Mouse (Mus musculus) ovary, postnatal 10 days (tissue): ENCODE data around the gene Abcb8.
A peak's percentile ranks its signal among the peaks of the same experiment; 100 is the strongest.

Experiments
- DNase-seq: peaks from one replicate; pipeline ENCODE4 v3.0.0; 2022; ENCODE audit warnings: low spot score

The Abcb8 gene

DNA sequence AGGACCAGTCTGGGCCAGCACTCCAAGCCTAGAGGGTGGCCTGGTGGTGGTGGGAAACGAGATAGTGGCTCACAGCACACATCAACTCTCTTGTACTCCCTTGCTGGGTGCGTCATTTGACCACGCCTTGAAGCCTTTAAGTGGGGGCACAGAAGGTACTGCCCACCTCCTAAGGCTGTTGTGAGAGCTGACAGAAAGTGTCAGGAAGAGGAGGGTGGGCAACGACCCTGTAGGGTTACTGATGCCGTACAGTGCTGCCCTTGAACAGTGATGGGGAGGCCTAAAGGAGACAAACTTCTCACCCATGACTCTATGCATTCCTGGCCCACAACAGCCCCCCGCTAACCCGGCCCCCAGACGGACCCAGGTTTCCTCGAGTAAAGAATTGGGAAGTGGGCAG lies 27.0 kb upstream of the Abcb8 start:
- no peak for DNase-seq

DNA sequence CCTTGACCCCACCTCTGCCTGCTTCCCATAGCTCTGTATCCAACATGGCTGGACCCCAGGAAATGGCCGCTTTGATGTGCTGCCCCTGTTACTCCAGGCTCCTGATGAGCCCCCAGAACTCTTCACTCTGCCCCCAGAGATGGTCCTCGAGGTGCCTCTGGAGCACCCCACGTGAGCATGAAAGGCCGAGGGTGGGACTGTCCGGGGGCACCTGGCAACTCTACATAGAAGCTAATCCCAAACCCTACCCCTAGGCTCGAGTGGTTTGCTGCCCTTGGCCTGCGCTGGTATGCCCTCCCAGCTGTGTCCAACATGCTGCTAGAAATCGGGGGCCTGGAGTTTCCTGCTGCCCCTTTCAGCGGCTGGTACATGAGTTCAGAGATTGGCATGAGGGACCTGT lies 23.7 kb upstream of the Abcb8 start:
- DNase-seq = no peak

DNA sequence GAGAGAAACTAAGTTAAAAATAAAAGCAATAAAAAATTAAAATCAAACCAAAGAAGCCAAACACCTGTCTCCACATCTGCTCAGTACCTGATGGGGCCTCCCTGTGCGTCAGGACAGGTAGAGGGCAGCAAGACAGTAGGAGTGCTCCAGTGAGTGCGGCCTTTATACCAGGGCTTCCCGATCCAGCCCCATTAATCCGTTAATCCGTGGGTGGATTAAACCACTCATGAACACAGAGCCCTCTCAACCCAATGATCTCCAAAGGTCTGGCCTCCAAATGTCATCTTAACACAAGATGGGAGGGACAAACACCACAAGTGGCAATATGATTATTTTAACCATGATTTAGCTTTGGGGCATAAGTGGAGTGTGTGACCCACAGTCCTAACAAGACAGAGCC lies 19.7 kb upstream of the Abcb8 start:
- DNase-seq = no peak

DNA sequence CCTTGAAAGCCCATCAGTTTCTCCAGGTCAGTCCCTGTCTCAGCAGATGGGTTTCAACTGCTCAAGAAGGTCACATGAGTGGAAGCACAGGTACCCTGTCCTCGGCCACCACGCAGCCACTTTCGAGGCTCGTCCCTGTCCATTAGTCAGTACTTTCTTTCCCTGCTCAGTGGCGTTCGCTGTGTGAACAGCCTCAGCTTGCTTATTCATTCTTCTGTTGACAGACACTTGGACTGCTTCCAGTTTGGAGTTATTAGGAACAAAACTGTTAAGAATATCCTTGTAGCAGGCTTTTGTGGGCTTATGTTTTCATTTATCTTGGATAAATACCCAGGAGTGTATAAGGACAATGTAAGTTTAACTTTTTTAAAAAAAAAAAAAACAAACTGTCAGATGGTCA lies 19.2 kb upstream of the Abcb8 start:
- DNase-seq = no peak

DNA sequence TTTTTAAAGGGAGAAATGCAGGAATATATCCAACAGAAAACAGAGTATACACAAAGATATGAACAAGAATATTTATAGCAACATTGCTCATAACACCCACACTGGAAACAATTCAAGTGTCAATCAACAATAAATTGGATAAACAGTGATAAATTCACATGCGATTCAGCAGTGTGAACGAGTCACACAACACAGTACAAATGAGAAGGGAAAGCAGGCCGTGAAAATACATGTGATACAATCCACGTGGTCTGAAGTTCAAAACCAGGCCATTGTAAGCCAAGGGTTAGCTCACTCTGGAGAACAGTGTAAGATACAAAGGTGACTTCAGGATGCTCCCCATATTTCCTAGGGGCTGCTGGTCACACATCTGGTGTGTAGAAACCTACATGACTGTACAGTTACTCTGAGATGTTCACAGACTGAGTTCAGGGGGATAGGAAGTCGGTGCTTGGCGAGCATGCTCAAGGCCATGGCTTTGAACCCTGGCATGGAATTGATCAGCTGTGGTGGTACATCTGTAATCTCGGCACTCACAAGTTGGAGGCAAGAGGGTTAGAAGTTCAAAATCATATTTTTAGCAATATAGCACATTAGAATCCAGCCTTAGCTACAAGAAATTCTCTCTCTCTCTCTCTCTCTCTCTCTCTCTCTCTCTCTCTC lies 18.7 kb upstream of the Abcb8 start:
- DNase-seq = no peak

DNA sequence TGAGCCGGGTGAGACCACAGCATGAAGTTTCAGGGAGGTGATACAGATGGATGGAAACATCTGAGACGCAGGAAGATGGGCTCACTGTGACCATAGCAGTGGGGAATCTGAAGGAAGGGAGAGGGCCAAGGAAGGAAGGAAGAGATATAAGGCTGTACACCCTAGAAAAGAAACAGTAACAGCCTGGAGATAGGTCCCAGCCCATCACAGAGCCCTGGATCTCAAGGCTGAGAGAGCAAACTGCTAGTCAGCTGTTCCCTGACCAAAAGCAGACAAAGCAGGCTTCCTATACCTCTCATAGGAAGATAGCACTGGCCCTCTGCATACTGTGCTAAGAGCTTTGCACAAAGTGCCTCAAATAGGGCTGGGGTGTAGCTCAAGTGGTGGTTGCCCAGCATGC lies 14.8 kb upstream of the Abcb8 start:
- DNase-seq = no peak

DNA sequence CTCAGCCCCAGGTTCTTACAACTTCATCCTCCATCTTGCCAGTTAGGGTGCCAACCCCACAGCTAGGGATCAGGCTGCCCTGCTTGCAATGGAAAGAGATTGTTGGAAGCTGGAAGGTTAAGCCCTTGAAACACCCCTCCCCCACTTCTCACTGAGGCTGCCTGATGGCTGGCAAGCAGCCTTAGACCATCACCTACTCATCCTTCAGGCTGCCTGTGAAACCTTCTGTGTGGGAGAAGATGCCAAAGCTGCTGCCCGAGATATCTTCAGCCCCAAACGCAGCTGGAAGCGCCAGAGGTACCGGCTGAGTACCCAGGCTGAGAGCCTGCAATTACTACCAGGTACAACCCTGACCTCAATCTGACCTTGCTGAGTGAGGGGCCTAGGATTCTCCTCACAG lies 14.0 kb upstream of the Abcb8 start:
- DNase-seq = no peak

DNA sequence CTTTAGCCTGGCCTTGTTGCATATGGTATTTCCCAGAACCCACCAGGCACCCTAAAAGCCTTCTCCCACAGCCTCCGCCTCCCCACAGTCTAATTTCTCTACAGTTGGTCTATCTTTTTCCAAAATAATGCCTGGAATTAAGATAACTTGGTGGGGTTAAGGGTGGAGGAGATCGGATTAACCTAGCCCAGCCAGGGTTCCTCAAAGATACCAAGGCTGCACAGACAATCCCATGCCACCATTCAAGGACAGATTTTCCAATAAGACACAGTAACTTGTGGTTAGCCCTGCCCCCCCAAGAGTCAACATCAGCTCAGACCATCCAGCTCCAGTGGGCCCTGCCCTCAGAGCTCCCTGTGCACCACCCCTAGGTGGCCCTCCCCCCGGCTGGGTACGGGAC lies 13.0 kb upstream of the Abcb8 start:
- DNase-seq = no peak

DNA sequence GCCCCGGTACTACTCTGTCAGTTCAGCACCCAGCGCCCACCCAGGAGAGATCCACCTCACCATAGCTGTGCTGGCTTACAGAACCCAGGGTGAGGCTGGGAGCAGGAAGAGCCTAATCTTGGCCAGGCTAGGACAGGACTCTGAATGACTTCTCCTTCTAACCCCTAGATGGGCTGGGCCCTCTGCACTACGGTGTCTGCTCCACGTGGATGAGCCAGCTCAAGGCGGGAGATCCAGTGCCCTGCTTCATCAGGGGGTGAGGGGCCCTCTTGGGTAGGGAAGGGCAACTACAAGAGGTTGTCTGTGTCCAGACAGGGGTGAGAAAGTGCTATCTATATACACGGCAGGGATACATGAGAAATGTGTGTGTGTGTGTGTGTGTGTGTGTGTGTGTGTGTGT lies 12.0 kb upstream of the Abcb8 start:
- DNase-seq = no peak

DNA sequence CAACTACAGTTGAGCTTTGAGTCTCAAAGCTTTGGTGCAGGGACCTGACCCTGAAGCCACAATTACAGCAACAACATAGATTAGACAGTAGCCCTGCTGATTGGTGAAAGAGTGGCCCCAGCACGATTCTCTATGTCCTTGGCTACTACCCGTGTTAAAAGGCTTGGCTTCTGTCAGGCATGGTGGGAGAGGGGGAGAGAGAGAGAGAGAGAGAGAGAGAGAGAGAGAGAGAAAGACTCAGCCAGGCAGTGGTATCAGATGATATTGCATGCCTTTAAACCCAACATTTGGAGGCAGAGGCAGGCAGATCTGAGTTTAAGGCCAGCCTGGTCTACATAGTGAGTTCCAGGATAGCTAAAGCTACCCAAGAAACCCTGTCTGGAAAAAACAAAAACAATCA lies 11.5 kb upstream of the Abcb8 start:
- DNase-seq = no peak

DNA sequence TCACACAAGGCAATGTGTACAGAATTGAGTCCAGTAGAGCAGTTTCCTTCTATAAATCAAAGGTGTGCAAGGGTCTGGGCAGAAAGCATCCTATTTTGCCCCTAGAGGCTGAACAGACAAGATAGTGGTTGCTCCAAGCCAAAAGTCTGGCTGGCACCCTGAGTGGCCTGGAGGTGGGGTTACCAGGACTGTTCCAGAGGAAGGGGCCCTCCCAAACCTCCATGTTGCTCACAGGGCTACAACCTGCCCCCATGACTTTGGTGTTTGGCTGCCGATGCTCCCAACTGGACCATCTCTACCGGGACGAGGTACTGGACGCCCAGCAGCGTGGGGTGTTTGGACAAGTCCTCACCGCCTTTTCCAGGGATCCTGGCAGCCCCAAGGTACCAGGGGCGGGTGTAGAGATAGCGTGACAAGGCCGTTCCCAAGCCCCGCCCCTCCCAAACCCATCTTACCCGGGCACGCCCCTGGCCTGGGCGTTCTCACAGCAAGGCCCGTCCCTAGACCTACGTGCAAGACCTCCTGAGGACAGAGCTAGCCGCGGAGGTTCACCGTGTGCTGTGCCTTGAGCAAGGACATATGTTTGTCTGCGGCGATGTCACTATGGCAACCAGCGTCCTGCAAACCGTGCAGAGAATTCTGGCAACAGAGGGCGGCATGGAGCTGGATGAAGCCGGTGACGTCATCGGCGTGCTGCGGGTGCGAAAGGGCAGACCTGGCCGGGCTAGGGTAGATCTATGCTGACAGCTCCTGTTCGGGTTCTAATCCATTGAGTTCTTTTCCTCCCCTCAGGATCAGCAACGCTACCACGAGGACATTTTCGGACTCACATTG lies 10.2 kb upstream of the Abcb8 start:
- peak; percentile 67 for DNase-seq

DNA sequence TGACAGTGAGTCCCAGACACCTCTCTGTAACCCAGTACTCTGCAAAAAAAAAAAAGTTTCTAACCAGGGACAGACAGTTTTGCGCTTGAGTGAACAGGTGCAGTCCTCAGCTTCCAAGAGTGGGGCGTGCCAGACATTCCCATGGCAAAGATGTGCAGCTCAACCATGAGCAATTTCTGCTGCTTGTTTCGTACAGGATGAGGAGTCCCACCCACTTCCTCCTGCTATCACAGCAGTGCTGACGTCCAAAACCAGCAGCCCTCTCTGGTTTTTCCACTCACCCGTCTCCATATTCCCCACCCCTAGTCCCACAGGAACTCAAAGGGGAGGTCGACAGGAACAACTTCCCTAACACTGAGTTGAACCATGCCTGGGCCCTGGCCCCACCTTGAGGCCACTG lies 9.1 kb upstream of the Abcb8 start:
- no peak for DNase-seq

DNA sequence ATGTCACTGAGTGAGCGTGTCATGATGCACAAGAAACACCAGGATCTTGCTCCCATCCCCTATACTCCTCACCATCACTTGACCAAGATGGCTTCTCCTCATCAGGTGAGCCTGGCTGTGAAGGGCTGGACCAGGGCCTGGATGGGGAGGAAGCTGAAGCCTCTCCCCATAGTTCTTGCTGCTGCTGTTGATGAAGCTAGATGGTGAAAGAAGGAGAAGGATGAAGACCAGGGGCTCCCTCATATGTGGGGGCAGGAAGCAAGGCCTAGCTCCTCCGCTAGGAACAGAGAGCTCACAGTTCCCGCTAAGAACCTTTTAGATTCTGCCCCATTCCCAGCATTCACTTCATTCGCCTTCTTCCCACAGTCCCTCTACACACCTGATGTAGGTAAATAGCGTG lies 8.1 kb upstream of the Abcb8 start:
- no peak for DNase-seq

DNA sequence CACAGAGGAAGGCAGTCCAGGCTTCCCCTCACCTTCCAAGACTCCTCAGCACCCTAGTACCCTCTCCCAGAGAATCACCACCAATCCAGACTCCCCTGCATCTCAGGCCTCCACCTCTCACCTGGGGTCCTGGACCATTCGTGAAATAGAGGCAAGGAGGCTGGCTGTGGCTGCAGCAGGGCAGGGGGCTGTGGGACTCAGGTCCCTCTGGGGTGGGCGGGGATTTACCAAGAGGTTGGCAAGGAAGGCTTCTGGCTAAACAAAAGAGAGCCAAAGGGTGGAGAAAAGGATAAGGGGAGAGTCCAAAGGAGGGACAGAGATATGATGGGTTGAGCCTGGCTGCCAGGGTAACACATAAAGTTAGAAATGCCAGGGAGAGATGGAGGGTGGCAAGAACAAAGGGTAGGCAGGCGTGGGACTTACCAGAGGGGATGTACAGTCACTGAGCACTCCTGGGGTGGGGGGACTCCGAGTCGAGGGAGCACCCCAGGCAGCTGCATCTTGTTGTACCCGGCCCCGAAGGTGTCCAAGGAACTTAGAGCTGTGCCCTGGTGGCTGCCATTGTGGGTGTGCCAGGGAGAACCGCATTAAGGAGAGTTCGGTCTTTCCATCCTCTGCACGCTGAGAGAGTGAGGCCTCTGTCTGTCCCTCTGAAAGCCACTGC lies 7.4 kb upstream of the Abcb8 start:
- DNase-seq = no peak

DNA sequence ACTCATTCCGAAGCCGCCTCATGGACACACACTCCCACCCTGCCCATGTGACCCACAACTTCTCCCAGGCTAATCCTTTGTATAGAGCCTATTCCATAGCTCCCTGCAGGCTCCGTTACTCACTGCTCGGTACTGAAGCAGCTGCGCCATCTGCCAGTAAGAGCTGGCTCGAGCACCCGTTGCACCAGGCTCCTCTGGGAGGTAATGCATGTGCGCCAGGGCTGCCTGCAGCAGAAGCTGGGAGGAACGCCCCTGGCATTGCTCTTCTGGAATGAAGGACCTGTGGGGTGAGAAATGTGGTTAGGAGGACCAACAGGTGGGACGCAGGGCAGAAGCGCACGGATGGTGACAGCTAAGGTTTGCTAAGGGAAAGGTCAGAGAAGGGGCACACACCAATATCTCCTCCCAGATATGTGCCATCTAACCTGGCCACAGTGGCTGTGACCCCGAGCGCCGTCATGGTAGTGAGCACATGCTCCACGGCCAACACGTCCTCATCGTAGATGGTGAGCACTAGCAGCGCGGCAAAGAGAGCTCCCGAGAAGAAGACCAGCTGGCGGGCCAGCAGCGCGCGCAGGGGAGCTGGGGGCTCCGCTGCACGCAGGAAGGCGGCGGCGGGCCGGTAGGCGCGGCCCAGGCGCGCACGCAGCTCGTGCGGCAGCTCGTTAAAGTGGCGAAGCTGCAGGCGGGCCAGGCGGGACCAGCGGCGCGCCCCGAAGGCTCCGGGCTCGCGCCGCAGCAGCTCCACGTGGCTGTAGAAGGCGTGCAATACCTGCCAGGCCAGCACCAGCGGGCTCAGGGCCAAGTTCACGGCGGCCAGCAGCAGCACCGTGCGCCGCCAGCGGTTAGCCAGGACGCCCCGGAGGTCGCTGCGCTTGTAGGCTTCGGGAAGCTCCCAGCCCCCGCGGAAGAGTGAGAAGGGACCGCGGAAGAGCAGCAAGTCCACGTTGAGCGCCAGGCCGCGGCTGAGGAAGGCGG lies 5.9 kb upstream of the Abcb8 start:
- DNase-seq = peak; percentile 27

DNA sequence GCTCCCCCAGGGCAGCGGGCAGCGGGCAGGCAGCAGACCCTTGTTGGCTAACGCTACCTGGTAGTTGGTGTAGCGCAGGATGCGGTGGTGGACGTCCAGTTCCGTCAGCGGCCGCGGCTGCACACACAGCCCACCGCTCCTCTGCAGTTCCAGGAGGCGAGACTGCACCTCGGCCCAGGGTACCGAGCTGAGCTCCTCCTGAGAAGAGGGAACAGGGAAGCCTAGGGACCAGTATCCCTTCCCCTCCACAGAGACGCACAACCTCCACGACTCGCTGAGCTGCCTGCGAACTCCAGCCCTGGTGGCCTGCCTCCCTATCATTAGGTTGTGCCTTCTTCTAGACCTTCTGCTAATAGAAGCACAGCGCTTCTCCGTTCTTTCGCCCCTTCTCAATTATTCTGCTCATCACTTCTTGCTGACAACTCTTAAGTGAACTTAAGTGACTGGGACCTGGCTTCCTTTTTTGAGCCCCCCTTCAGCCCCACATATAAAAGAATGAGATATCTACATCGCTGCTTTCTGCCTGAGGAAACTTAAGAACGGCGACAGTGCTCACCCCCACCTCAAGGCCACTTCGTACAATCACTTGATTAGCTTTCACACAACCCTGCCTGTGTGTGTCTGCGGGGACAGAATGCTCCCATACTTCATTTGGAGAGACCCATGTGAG lies 5.1 kb upstream of the Abcb8 start:
- DNase-seq = no peak

DNA sequence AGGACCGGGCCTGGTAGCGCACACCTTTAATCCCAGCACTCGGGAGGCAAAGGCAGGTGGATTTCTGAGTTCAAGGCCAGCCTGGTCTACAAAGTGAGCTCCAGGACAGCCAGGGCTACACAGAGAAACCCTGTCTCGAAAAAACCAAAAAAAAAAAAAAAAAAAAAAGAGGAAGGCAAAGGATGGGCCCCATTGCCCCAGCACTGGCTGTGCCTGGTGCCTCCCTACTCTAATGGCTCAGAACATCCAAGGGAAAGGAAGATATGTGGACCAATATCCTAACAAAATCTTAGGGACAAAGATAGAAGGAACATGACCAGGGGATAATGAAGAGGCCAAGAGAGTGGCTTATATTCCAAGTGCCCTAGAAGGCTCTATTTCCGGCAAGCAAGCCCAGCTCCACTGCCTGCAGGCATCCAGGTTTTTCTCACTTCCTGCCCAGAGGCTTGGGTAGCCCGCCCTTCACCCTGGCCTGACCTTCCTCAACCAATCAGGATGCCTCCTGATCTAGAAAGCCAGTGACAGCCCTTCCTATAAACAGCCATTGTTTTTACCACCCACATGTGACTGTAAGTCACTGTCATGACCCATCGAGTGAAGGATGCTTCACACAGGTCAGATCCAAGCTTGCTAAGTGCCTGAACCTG lies 4.3 kb upstream of the Abcb8 start:
- no peak for DNase-seq

DNA sequence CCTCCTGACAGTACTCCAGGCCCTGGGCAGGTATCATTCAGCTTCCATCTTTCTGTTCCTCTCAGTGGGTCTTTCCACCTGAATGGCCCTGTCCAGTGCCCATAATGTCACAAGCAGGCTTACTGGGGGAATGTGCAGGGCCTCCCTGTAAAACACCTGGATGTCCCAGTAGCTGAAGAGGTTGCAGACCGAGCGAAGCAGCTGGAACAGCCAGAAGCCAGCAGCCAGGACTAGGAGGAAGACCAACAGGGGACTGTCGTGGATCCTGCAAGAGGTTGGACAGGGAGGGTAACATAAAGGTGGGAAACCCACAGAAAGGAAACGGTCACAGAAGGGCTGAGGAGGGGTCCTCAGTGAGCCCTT lies 3.8 kb upstream of the Abcb8 start:
- no peak for DNase-seq

DNA sequence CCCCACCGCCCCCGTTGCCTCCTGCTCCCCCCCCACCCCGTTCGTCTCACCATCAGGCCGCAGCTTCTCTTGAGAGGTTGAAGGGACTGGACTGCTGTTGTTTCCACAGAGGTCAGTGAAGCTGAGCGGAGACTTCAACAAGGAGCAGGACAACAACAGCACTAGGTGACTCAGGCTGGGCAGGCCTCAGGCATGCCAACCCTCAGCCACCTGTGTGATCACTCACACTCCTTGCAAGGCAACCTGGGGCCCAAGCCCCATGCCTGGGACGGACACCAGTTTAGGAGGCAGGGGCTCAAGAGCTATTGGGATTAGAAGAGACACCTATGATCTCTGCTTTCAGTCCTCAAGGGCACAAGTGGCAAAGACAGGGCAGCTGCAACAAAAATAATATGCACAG lies 1.6 kb upstream of the Abcb8 start, which contains the start of gene Atg9b:
TSS of gene Atg9b (minus strand) at position 280 of the 400 bp plus-strand sequence.
- no peak for DNase-seq

DNA sequence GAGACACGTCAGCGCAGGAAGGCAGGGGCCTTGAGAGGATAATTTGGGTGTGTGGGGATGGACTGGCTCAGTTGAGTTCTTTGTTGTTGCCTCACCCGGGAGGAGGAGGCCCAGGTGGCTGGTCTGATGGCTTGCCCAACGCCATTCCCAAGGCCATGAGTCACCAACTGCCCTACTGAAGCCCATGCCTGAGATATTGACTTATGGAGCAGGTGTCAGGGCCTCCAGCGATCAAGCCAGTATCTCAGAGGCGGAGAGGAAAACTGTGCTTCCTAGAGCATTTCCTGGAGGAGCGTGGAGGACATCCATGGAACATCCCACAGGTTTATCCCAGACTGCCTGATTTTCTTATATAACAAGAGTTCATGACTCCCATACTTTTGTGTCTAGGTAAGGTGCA lies 739 bp upstream of the Abcb8 start:
- DNase-seq = no peak
